In genomic region chr7:38018416-38019368, GRCm38 (mm10) we compare ENCODE assay signal across 8 mouse cellular contexts. TPM values are rescaled to one million over a fixed set of nuclear protein-coding genes. Genes with fewer than 3 reads are reported as not detected.
DNase-seq lines count a peak whose midpoint lies in the region; ATAC-seq and TF ChIP-seq lines count a peak whose summit lies in the region.

No protein-coding gene starts in this region.

- under 1% methylated on average over 67 of the region's 67 CpGs for WGBS in bone marrow, adult 2 months
- 1% methylated on average over 67 of the region's 67 CpGs for WGBS in embryonic facial prominence, embryonic 15.5 days
- WGBS in kidney, embryonic 14.5 days, result under 1% methylated on average over 63 of the region's 67 CpGs
- under 1% methylated on average over 45 of the region's 67 CpGs for WGBS in limb, embryonic 14.5 days
- WGBS in midbrain, embryonic 16.5 days, result under 1% methylated on average over 67 of the region's 67 CpGs
- 1% methylated on average over 67 of the region's 67 CpGs for WGBS in spleen, adult 2 months

- H3K36me3 ChIP-seq in embryonic facial prominence, embryonic 15.5 days, result no peaks in the 10 kb centered on the region
- no peaks in the 10 kb centered on the region for H3K36me3 ChIP-seq in kidney, embryonic 14.5 days (ENCODE audit: control insufficient read depth, insufficient read depth, low read length)
- no peaks in the 10 kb centered on the region for H3K36me3 ChIP-seq in limb, embryonic 14.5 days (ENCODE audit: control insufficient read depth, insufficient read depth, low read length)
- no peaks in the 10 kb centered on the region for H3K36me3 ChIP-seq in midbrain, embryonic 16.5 days (ENCODE audit: control insufficient read depth, insufficient read depth, low read length)
- H3K36me3 ChIP-seq in spleen, adult 2 months (ENCODE audit: control insufficient read depth, insufficient read depth, low read length), result no peaks in the 10 kb centered on the region

- peak overlapping the region; percentile 97 for H3K4me3 ChIP-seq in bone marrow, adult 2 months (replicated peaks; ENCODE audit: control insufficient read depth, low read depth, low read length)
- peak overlapping the region; percentile 77 for H3K4me3 ChIP-seq in embryonic facial prominence, embryonic 15.5 days (replicated peaks)
- H3K4me3 ChIP-seq in kidney, embryonic 14.5 days (ENCODE audit: low read length), result peak overlapping the region; percentile 71
- H3K4me3 ChIP-seq in limb, embryonic 14.5 days (replicated peaks; ENCODE audit: low read length), result peak overlapping the region; percentile 92
- H3K4me3 ChIP-seq in midbrain, embryonic 16.5 days (ENCODE audit: low read depth, low read length), result peak overlapping the region; percentile 86
- H3K4me3 ChIP-seq in spleen, adult 2 months (ENCODE audit: extremely low read depth, insufficient read depth, insufficient read length), result peak overlapping the region; percentile 91

- DNase-seq in 416B (ENCODE audit: low read depth), result peak; percentile 95
- peak; percentile 52 to 67 for DNase-seq in heart, adult 9 months (ENCODE audit: low spot score in 2 of 2)
- peak; percentile 57 for DNase-seq in limb, embryonic 14.5 days (ENCODE audit: low spot score)
- peak; percentile 66 to 68 for DNase-seq in spleen, adult 2 months (ENCODE audit: low read depth in 1 of 2, low spot score in 2 of 2)

- H3K27ac ChIP-seq in bone marrow, adult 2 months (ENCODE audit: control insufficient read depth, insufficient read depth, low read depth, low read length, poor library complexity), result peak overlapping the region; percentile 92
- H3K27ac ChIP-seq in embryonic facial prominence, embryonic 15.5 days (replicated peaks), result peak overlapping the region; percentile 90
- peak overlapping the region; percentile 86 for H3K27ac ChIP-seq in kidney, embryonic 14.5 days (ENCODE audit: low read depth, low read length)
- peak overlapping the region; percentile 89 for H3K27ac ChIP-seq in limb, embryonic 14.5 days (replicated peaks; ENCODE audit: low read depth, low read length)
- peak overlapping the region; percentile 72 for H3K27ac ChIP-seq in midbrain, embryonic 16.5 days (ENCODE audit: low read length)
- peak overlapping the region; percentile 88 for H3K27ac ChIP-seq in spleen, adult 2 months (ENCODE audit: insufficient read depth, low read length)

- no peaks in the 10 kb centered on the region for H3K9me3 ChIP-seq in embryonic facial prominence, embryonic 15.5 days (replicated peaks)
- no peaks in the 10 kb centered on the region for H3K9me3 ChIP-seq in kidney, embryonic 14.5 days (ENCODE audit: control insufficient read depth, low read length)
- H3K9me3 ChIP-seq in limb, embryonic 14.5 days (ENCODE audit: control insufficient read depth, low read length), result no peaks in the 10 kb centered on the region
- H3K9me3 ChIP-seq in midbrain, embryonic 16.5 days (replicated peaks; ENCODE audit: control insufficient read depth, low read length, poor library complexity, severe bottlenecking), result no peaks in the 10 kb centered on the region

- peak; percentile 71 for ATAC-seq in embryonic facial prominence, embryonic 15.5 days (ENCODE audit: insufficient number of reproducible peaks, low FRiP score, low TSS enrichment, low read depth)
- peak; percentile 81 for ATAC-seq in kidney, embryonic 14.5 days (ENCODE audit: low FRiP score, low TSS enrichment)
- peak; percentile 74 for ATAC-seq in limb, embryonic 14.5 days (ENCODE audit: low FRiP score, low read depth)
- ATAC-seq in midbrain, embryonic 16.5 days, result peak; percentile 83

- TF ChIP-seq CTCF in bone marrow, adult 2 months (IDR thresholded peaks at IDR 0.05; ENCODE audit: control insufficient read depth, insufficient read depth, low read length), result no peak; the same call in 1 of the 2 replicates
- TF ChIP-seq CTCF in spleen, adult 2 months (IDR thresholded peaks at IDR 0.05; ENCODE audit: extremely low read depth, insufficient read depth, insufficient read length, insufficient replicate concordance), result no peak

- peak overlapping the region; percentile 58 for H3K4me2 ChIP-seq in embryonic facial prominence, embryonic 15.5 days (replicated peaks)
- H3K4me2 ChIP-seq in kidney, embryonic 14.5 days (replicated peaks; ENCODE audit: low read depth, low read length), result peak overlapping the region; percentile 70
- H3K4me2 ChIP-seq in limb, embryonic 14.5 days (replicated peaks; ENCODE audit: low read depth, low read length, severe bottlenecking), result peak overlapping the region; percentile 72
- H3K4me2 ChIP-seq in midbrain, embryonic 16.5 days (ENCODE audit: low read length), result peak overlapping the region; percentile 53

- no peaks in the 10 kb centered on the region for H3K27me3 ChIP-seq in embryonic facial prominence, embryonic 15.5 days
- H3K27me3 ChIP-seq in kidney, embryonic 14.5 days (ENCODE audit: control insufficient read depth, insufficient read depth, low read length), result no peaks in the 10 kb centered on the region
- H3K27me3 ChIP-seq in limb, embryonic 14.5 days (ENCODE audit: control insufficient read depth, insufficient read depth, low read length), result no peaks in the 10 kb centered on the region
- no peaks in the 10 kb centered on the region for H3K27me3 ChIP-seq in midbrain, embryonic 16.5 days (ENCODE audit: control insufficient read depth, insufficient read depth, low read depth, low read length)
- H3K27me3 ChIP-seq in spleen, adult 2 months (ENCODE audit: control insufficient read depth, insufficient read depth, low read length), result no peaks in the 10 kb centered on the region

- H3K4me1 ChIP-seq in bone marrow, adult 2 months (ENCODE audit: control insufficient read depth, insufficient read depth, low read length), result no peaks in the 10 kb centered on the region
- H3K4me1 ChIP-seq in embryonic facial prominence, embryonic 15.5 days, result peaks cover 9% of the 10 kb centered on the region
- H3K4me1 ChIP-seq in kidney, embryonic 14.5 days (ENCODE audit: control insufficient read depth, insufficient read depth, low read length), result no peaks in the 10 kb centered on the region
- no peaks in the 10 kb centered on the region for H3K4me1 ChIP-seq in limb, embryonic 14.5 days (ENCODE audit: control insufficient read depth, insufficient read depth, low read length)
- peaks cover 3% of the 10 kb centered on the region; the same call in 1 of the 2 replicates for H3K4me1 ChIP-seq in midbrain, embryonic 16.5 days (ENCODE audit: control insufficient read depth, insufficient read depth, low read length)
- H3K4me1 ChIP-seq in spleen, adult 2 months (ENCODE audit: control insufficient read depth, insufficient read depth, insufficient read length), result no peaks in the 10 kb centered on the region; the same call in 1 of the 2 replicates

- H3K9ac ChIP-seq in embryonic facial prominence, embryonic 15.5 days, result peak overlapping the region; percentile 63
- peak overlapping the region; percentile 85 for H3K9ac ChIP-seq in kidney, embryonic 14.5 days (ENCODE audit: low read depth, low read length)
- H3K9ac ChIP-seq in limb, embryonic 14.5 days (ENCODE audit: low read depth, low read length, severe bottlenecking), result peak overlapping the region; percentile 93
- peak overlapping the region; percentile 82 for H3K9ac ChIP-seq in midbrain, embryonic 16.5 days (ENCODE audit: low read depth, low read length)

- peak; percentile 43; the same call in 1 of the 2 replicates for TF ChIP-seq POLR2A in bone marrow, adult 2 months (IDR thresholded peaks at IDR 0.05; ENCODE audit: borderline replicate concordance, control insufficient read depth, low read depth, low read length)
- no peak for TF ChIP-seq POLR2A in limb, embryonic 14.5 days (IDR thresholded peaks at IDR 0.05; ENCODE audit: borderline replicate concordance, extremely low read depth, insufficient read depth, insufficient read length)
- TF ChIP-seq POLR2A in spleen, adult 2 months (IDR thresholded peaks at IDR 0.05; ENCODE audit: low read depth, low read length), result no peak

RNA-seq across cellular contexts. Expression of gene Uri1, which starts 4.7 kb away (rescaled TPM):
- polyA plus RNA-seq in bone marrow, adult 2 months (2011; ENCODE audit: insufficient read depth, insufficient read length, low replicate concordance, missing spikeins), result 12.1 and 16.0 TPM in 2 replicates
- polyA plus RNA-seq in embryonic facial prominence, embryonic 15.5 days (2015; fragmentation: Nextera tagmentation; extraction: Ambion mirVana), result 40.2 and 40.8 TPM in 2 replicates
- 41.2 and 57.8 TPM in 2 replicates for polyA plus RNA-seq in kidney, embryonic 14.5 days (2014; fragmentation: Nextera tagmentation; extraction: Ambion mirVana)
- 22.7 and 29.0 TPM in 2 replicates for polyA plus RNA-seq in limb, embryonic 14.5 days (2012; rRNA removed)
- 42.6 and 43.4 TPM in 2 replicates for polyA plus RNA-seq in limb, embryonic 14.5 days (2014; fragmentation: Nextera tagmentation; extraction: Ambion mirVana)
- polyA plus RNA-seq in midbrain, embryonic 16.5 days (2015; fragmentation: Nextera tagmentation; extraction: Ambion mirVana), result 33.3 TPM in 2 replicates
- polyA plus RNA-seq in spleen, adult 2 months (2012; rRNA removed), result 5.3 and 7.4 TPM in 2 replicates

Comparison
In these comparisons a context has a peak if more than half of its experiments do, and no peak if none do; other contexts are left out.
1. Peak in every context shown above with its lines: DNase-seq, ATAC-seq, H3K4me3 ChIP-seq and H3K27ac ChIP-seq.